Mouse (Mus musculus): ENCODE measurements around the gene Zfp618.

- TF ChIP-seq CTCF (IDR thresholded peaks at IDR 0.05; ENCODE audit: insufficient read depth, low read length) (no peak), POLR2A (IDR thresholded peaks at IDR 0.05; ENCODE audit: borderline replicate concordance, extremely low read depth, low read depth, low read length) (no peak)
These were observed 119.1 kb downstream of the Zfp618 start for GRCm38 (mm10) chr4:63084473-63084889.
